Comparison of ENCODE assay signal across 9 mouse cellular contexts in genomic region chr14:74922039-74922736, GRCm38 (mm10). TPM values are rescaled to one million over a fixed set of nuclear protein-coding genes. Genes with fewer than 3 reads are reported as not detected.
DNase-seq lines count a peak whose midpoint lies in the region; ATAC-seq and TF ChIP-seq lines count a peak whose summit lies in the region.
"Had no signal": no experiment of that assay in that cellular context is flagged by ENCODE, and none has a peak within 500 bp of the region (broad histone marks: within the 10 kb centered on the region; RNA-seq: fewer than 3 reads in every experiment).

No protein-coding gene starts in this region.

- peak; percentile 58 for ATAC-seq in forebrain, embryonic 16.5 days
- ATAC-seq: Patski had no signal

- intact Hi-C loops in gastrocnemius, postnatal 14 days (cut with DNase I; ENCODE audit: low total_unique reads): no loop called here
- intact Hi-C loops in left cerebral cortex, adult 2 months (cut with DNase I): no loop called here

- TF ChIP-seq CTCF in left cerebral cortex, adult 2 months (IDR thresholded peaks at IDR 0.05): no peak

- H3K4me3 ChIP-seq in forebrain, embryonic 16.5 days (replicated peaks; ENCODE audit: low read length): no peak overlapping the region
- no peak overlapping the region for H3K4me3 ChIP-seq in left cerebral cortex, adult 2 months

- no peaks in the 10 kb centered on the region for H3K27me3 ChIP-seq in forebrain, embryonic 16.5 days (replicated peaks; ENCODE audit: control insufficient read depth, insufficient read depth, low read length)
- H3K27me3 ChIP-seq: Patski had no signal

- H3K9ac ChIP-seq in forebrain, embryonic 16.5 days (replicated peaks; ENCODE audit: low read depth, low read length): no peak overlapping the region

- WGBS in forebrain, embryonic 16.5 days: 76% methylated on average over 12 of the region's 12 CpGs

- peaks cover 12% of the 10 kb centered on the region for H3K4me1 ChIP-seq in forebrain, embryonic 16.5 days (replicated peaks; ENCODE audit: control insufficient read depth, insufficient read depth, low read length)

- no peak overlapping the region for H3K4me2 ChIP-seq in forebrain, embryonic 16.5 days (ENCODE audit: low read length)

- H3K9me3 ChIP-seq in forebrain, embryonic 16.5 days (ENCODE audit: control insufficient read depth, low read length): no peaks in the 10 kb centered on the region

- H3K36me3 ChIP-seq in forebrain, embryonic 16.5 days (ENCODE audit: control insufficient read depth, insufficient read depth): no peaks in the 10 kb centered on the region

- H3K27ac ChIP-seq in forebrain, embryonic 16.5 days (ENCODE audit: low read length): peak overlapping the region; percentile 41; the same call in 1 of the 2 replicates
- no peak overlapping the region for H3K27ac ChIP-seq in left cerebral cortex, adult 2 months

- peak; percentile 52 for DNase-seq in gastrocnemius, postnatal 14 days
- DNase-seq in gastrocnemius, adult 8-10 months (ENCODE audit: low spot score in 2 of 2): no peak
- peak; percentile 94 for DNase-seq in A20 (ENCODE audit: low read depth, low spot score)
- DNase-seq in naive thymus-derived CD4-positive, alpha-beta T cell, adult 2 months (ENCODE audit: low read depth): peak; percentile 59
- no peak for DNase-seq in layer of hippocampus, postnatal 36 days
- no peak for DNase-seq in adrenal gland, postnatal 10 days
- DNase-seq in left cerebral cortex, adult 2 months (ENCODE audit: extremely low spot score in 1 of 2, low spot score in 2 of 2): no peak

RNA-seq across cellular contexts. Expression of gene Lrch1, which starts 25.5 kb away (rescaled TPM):
- total RNA-seq in gastrocnemius, postnatal 14 days (2021): 1 to 10 TPM; 5.5 to 6.6 TPM
- total RNA-seq in gastrocnemius, adult 8-10 months (2022): 1 to 10 TPM; 1.8 to 3.1 (median 2.5) TPM
- polyA plus RNA-seq in forebrain, embryonic 16.5 days (2015; fragmentation: Nextera tagmentation; extraction: Ambion mirVana): 11.4 and 12.5 TPM in 2 replicates
- 10 to 100 TPM; 15.7 to 18.7 TPM for total RNA-seq in layer of hippocampus, postnatal 36 days (2021)
- 10 to 100 TPM; 13.7 to 16.2 TPM for total RNA-seq in adrenal gland, postnatal 10 days (2021)
- total RNA-seq in left cerebral cortex, adult 2 months (2021): 10 to 100 TPM; 14.8 to 16.3 TPM

Comparison
In these comparisons a context has a peak if more than half of its experiments do, and no peak if none do; other contexts are left out.
1. DNase-seq: peak in gastrocnemius, postnatal 14 days (single experiment), A20 (single experiment) and naive thymus-derived CD4-positive, alpha-beta T cell, adult 2 months (single experiment); none in gastrocnemius, adult 8-10 months (0 of 2), layer of hippocampus, postnatal 36 days (0 of 2), adrenal gland, postnatal 10 days (single experiment) and left cerebral cortex, adult 2 months (0 of 2).